Mouse (Mus musculus) forebrain, embryonic 12.5 days (tissue): ENCODE results near the gene Pkd1l2. TPM values are rescaled to one million over a fixed set of nuclear protein-coding genes. Genes with fewer than 3 reads are reported as not detected.

Experiments used
- ATAC-seq: fragments of 200-750 bp; cut with Nextera tagmentation; 2 replicates; pipeline ENCODE4 v1.8.0; 2017; ENCODE audit warnings: moderate TSS enrichment; ENCODE audit not compliant: low FRiP score
- H3K27ac ChIP-seq: fragments of 300-500 bp; sonication (generic); 2 replicates; pipeline ENCODE4 v1.5.1; 2016; ENCODE audit warnings: mild to moderate bottlenecking
- H3K27me3 ChIP-seq: fragments of 300-500 bp; sonication (generic); 2 replicates; pipeline ENCODE4 v1.6.1; 2016; ENCODE audit warnings: mild to moderate bottlenecking
- H3K36me3 ChIP-seq: fragments of 300-500 bp; sonication (generic); replicated peaks from 2 replicates; pipeline ENCODE4 v1.6.1; 2016; ENCODE audit warnings: mild to moderate bottlenecking
- H3K4me1 ChIP-seq: fragments of 300-500 bp; sonication (generic); 2 replicates; pipeline ENCODE4 v1.6.1; 2016
- H3K4me2 ChIP-seq: fragments of 300-500 bp; sonication (generic); 2 replicates; pipeline ENCODE4 v1.6.1; 2016; ENCODE audit warnings: mild to moderate bottlenecking, moderate library complexity
- H3K4me3 ChIP-seq: fragments of 300-500 bp; sonication (generic); replicated peaks from 2 replicates; pipeline ENCODE4 v1.5.1; 2016; ENCODE audit warnings: mild to moderate bottlenecking
- H3K9ac ChIP-seq: fragments of 300-500 bp; sonication (generic); 2 replicates; pipeline ENCODE4 v1.6.1; 2016; ENCODE audit warnings: mild to moderate bottlenecking
- H3K9me3 ChIP-seq: fragments of 300-500 bp; sonication (generic); 2 replicates; pipeline ENCODE4 v1.6.1; 2016
- WGBS: fragments of 180-500 bp; shearing (Covaris S2); methylation state at CpG from one replicate; pipeline ENCODE4 v1.1.7; 2016; 5-methylcytosine and 5-hydroxymethylcytosine counted together
- polyA plus RNA-seq: library from polyadenylated mRNA; unstranded; fragments of >200 nt; fragmentation: Nextera tagmentation; extraction: Ambion mirVana; gene quantifications from 2 replicates; pipeline ENCODE4 v1.2.1, GENCODE M21; 2016

Pkd1l2 gene
- polyA plus RNA-seq, 1 experiment from 2014 or later = not detected

DNA sequence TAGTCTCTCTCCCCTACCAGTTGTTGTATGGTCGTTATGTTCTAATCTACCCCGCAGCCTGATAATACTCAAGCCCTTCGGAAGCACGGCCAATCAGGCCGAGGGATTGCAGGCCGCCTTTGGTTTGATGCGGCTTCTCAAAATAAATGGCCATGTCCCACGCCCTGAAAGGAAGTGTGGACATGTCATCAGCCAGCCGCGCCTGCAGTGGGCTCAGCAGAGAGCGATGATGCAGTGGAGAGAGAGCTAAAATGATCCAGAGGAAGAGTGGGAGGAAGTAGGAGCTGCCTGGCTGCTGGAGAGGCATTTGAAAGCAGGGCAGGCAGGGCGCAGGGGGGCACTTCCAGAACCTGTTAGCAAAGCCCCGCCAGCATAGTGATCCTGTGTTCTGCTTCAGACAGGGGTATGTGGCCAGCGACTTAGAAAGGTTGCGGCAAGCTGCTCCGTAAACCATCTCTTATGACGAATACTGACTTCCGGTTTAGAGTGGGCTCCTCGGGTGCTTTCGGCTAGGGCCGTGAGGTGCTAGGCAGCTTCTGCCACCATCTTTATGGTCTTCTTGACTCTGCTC, 135.9 kb downstream of the Pkd1l2 start:
- H3K27ac ChIP-seq = no peak overlapping the region
- H3K4me2 ChIP-seq = no peak overlapping the region
- H3K9me3 ChIP-seq = no peaks in the 10 kb centered on the region

More for the DNA sequence above, 135.9 kb downstream of the Pkd1l2 start:
- ATAC-seq = no peak
- no peaks in the 10 kb centered on the region for H3K27me3 ChIP-seq
- no peaks in the 10 kb centered on the region for H3K36me3 ChIP-seq
- no peak overlapping the region for H3K4me3 ChIP-seq
- H3K4me1 ChIP-seq = peaks cover 24% of the 10 kb centered on the region
- 87% methylated on average over 21 of the region's 21 CpGs for WGBS
- no peak overlapping the region for H3K9ac ChIP-seq

Other genes with a start within 250 kb of the Pkd1l2 start
- 73.6 and 78.2 TPM in 2 replicates for gene Cmc2, start 161.0 kb downstream of the Pkd1l2 start, polyA plus RNA-seq
- gene Cenpn, start 160.7 kb downstream of the Pkd1l2 start, polyA plus RNA-seq = 43.5 and 45.8 TPM in 2 replicates
- 17.9 and 18.5 TPM in 2 replicates for gene Atmin, start 139.1 kb downstream of the Pkd1l2 start, polyA plus RNA-seq
- 4.5 and 5.4 TPM in 2 replicates for gene 1700030J22Rik, start 103.5 kb downstream of the Pkd1l2 start, polyA plus RNA-seq
- gene Gcsh, start 88.9 kb downstream of the Pkd1l2 start, polyA plus RNA-seq = 113 and 127 TPM in 2 replicates
- gene Bco1, start 13.4 kb upstream of the Pkd1l2 start, polyA plus RNA-seq = 0.17 and 0.24 TPM in 2 replicates
- gene Gan, start 75.7 kb upstream of the Pkd1l2 start, polyA plus RNA-seq = 2.9 and 3.4 TPM in 2 replicates
- 28.3 and 30.5 TPM in 2 replicates for gene Cmip, start 174.6 kb upstream of the Pkd1l2 start, polyA plus RNA-seq